Mouse (Mus musculus): ENCODE results near the gene Lztr1.

GRCm38 (mm10) chr16:17556907-17557306 lies 48.4 kb downstream of the Lztr1 start:
- no peak for TF ChIP-seq CTCF (IDR thresholded peaks at IDR 0.05; ENCODE audit: borderline replicate concordance, insufficient read depth, low read depth, low read length)
- no peak for TF ChIP-seq POLR2A (IDR thresholded peaks at IDR 0.05; ENCODE audit: borderline replicate concordance, insufficient read depth, low read length)

Data from cerebellum, adult 2 months (tissue).